Mouse (Mus musculus) effector memory CD4-positive, alpha-beta T cell, adult 7 months (primary cell): ENCODE results near the gene Mansc1. TPM values are rescaled to one million over a fixed set of nuclear protein-coding genes. Genes with fewer than 3 reads are reported as not detected.

Experiments
- polyA plus RNA-seq: library from polyadenylated mRNA; unstranded; fragments of 100-300 nt; shearing (Covaris generic); gene quantifications from one replicate; pipeline ENCODE4 v1.2.1, GENCODE M21; 2017

Gene Mansc1
- 1.2 TPM for polyA plus RNA-seq

DNA sequence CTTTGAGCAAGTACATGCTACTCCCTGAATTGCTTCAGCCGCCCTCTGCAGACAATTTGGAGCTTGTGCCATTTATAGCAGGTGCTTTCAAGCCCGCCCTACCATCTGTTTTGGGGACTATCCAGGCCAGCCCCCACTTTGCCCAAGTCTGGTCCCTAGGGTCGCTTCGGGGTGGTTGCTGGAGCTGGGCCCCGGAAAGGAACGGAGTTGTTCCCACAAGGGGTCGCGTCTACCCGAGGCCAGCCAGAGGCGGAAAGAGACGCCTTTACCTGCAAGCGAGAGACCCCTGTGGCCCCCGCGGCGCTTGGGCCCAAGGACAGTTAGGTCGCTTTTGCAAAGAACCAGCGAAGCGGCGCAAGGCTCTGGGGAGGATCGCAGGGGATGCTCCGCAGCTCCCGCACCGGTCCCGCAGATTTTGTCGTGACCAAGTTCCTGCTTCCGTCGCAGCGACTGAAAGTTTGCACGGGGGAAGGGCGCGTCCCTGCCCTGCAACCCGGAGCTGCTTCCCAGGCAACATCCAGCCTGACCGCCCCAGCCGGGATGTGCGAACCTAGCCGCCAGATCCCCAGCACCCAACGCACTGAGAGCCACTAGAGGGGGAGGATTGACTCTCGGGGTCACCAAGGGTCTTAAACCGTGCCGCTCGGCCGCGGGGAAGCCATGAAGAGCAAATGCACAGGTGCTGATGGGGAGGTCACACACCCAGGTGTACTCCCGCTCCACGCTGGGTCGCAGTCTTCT lies at the start of gene Mansc1:
Gene Mansc1 (minus strand): TSS at position 542 of the 741 bp plus-strand sequence.

DNA sequence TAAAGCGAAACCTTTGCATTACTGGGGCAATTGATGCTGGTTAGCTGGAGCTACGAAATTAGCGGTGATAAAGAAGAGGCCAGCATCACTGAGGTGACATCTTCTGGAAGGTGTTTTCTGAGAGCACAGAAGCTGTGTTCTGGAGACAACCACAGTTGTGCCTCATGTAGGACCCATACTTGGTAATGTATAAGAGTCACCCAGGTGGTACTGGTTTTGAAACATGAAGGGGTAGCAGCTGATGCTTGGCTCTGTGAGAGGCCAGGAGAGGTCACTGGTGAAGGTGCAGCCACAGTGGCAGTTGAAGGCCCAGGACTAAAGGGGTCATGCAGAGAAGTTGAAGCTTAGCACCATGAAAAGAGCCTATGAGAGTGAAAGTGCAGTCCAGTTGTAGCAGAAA lies 6.9 kb upstream of the Mansc1 start, which contains the start of gene Borcs5:
Gene Borcs5 (plus strand): TSS at position 301 of the 400 bp plus-strand sequence.

DNA sequence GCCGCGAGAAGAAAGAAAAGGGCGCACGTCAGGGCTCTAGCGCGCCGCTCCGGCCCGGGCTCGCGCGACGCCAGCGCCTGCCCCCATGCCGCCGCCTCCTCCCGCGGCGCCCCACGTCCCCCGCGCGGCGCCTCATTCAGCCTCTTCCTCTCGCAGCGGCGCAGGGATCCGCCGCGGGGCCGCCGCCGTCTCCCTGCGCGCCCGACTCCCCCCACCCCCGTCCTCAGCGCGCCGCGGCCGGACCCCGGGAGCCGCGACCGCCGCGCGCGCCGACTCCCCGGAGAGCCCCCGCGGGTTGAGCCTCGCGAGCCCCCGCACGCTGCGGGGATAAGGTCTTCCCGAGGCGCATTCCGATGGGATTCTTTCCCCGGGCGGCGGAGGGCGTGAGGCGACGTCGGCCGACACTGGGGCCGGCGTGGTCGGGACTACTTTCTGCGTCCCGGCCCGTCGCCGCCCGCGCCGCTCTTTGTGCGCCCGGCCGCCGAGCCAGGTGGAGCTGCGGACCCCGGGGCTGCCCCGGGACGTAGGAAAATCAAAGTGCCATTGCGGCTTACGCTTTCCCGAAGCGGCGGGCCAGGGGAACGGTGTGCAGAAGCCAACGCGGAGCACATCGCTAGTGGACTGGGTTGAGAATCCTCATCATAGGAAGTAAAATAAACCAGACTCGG lies 65.3 kb downstream of the Mansc1 start, which contains the start of gene Lrp6:
Gene Lrp6 (minus strand): TSS at position 148 of the 668 bp plus-strand sequence.

Other genes with a start within 250 kb of the Mansc1 start
- gene Bcl2l14, start 236.2 kb downstream of the Mansc1 start, polyA plus RNA-seq: not detected
- gene Lrp6, start 65.5 kb downstream of the Mansc1 start, polyA plus RNA-seq: 12.4 TPM
- 15.0 TPM for gene Borcs5, start 7.0 kb upstream of the Mansc1 start, polyA plus RNA-seq
- 10.7 TPM for gene Dusp16, start 160.1 kb upstream of the Mansc1 start, polyA plus RNA-seq
- gene Crebl2, start 197.7 kb upstream of the Mansc1 start, polyA plus RNA-seq: 11.6 TPM